Mouse (Mus musculus) embryonic facial prominence, embryonic 14.5 days (tissue): ENCODE measurements at regions not wholly inside any gene's neighbourhood (a gene's known extent, or its start where the extent isn't known, plus 50 kb on each side); places are given as distances from the start of the nearest gene placed in this dataset.

Source experiments
- ATAC-seq: fragments of 200-750 bp; cut with Nextera tagmentation; 2 replicates; pipeline ENCODE4 v1.8.0; 2017; ENCODE audit warnings: low read depth, moderate number of reproducible peaks, moderate TSS enrichment
- DNase-seq: peaks from one replicate; pipeline ENCODE4 v3.0.0-alpha.2; 2015; ENCODE audit warnings: low spot score
- H3K27ac ChIP-seq: fragments of 300-500 bp; sonication (generic); replicated peaks from 2 replicates; pipeline ENCODE4 v1.5.1; 2014; ENCODE audit warnings: low read depth, mild to moderate bottlenecking, low read length, moderate library complexity
- H3K27me3 ChIP-seq: fragments of 300-500 bp; sonication (generic); replicated peaks from 2 replicates; pipeline ENCODE4 v1.6.1; 2014; ENCODE audit warnings: low read length; ENCODE audit not compliant: control insufficient read depth, insufficient read depth
- H3K36me3 ChIP-seq: fragments of 300-500 bp; sonication (generic); 2 replicates; pipeline ENCODE4 v1.6.1; 2014; ENCODE audit warnings: low read length, mixed read lengths; ENCODE audit not compliant: control insufficient read depth, insufficient read depth
- H3K4me1 ChIP-seq: fragments of 300-500 bp; sonication (generic); 2 replicates; pipeline ENCODE4 v1.6.1; 2014; ENCODE audit warnings: antibody characterized with exemption, low read length; ENCODE audit not compliant: control insufficient read depth, insufficient read depth
- H3K4me2 ChIP-seq: fragments of 300-500 bp; sonication (generic); 2 replicates; pipeline ENCODE4 v1.6.1; 2014; ENCODE audit warnings: low read depth, mild to moderate bottlenecking, low read length, moderate library complexity, mixed read lengths
- H3K4me3 ChIP-seq: fragments of 300-500 bp; sonication (generic); 2 replicates; pipeline ENCODE4 v1.5.1; 2014; ENCODE audit warnings: low read depth, mild to moderate bottlenecking, low read length
- H3K9ac ChIP-seq: fragments of 300-500 bp; sonication (generic); 2 replicates; pipeline ENCODE4 v1.6.1; 2014; ENCODE audit warnings: low read depth, mild to moderate bottlenecking, low read length, moderate library complexity, mixed read lengths
- H3K9me3 ChIP-seq: fragments of 300-500 bp; sonication (generic); 2 replicates; pipeline ENCODE4 v1.6.1; 2016; ENCODE audit warnings: low read length; ENCODE audit not compliant: control insufficient read depth
- WGBS: fragments of 180-500 bp; shearing (Covaris S2); extraction: QIAGEN DNeasy Blood & Tissue Kit; methylation state at CpG from one replicate; pipeline ENCODE4 v1.1.7; 2014; 5-methylcytosine and 5-hydroxymethylcytosine counted together

GRCm38 (mm10) chr13:84057456-84057855 is 164.6 kb upstream of the Tmem161b start:
- no peaks in the 10 kb centered on the region for H3K27me3 ChIP-seq
- no peak overlapping the region for H3K4me2 ChIP-seq
- no peak overlapping the region for H3K4me3 ChIP-seq
- H3K27ac ChIP-seq: no peak overlapping the region
- DNase-seq: no peak
- no peaks in the 10 kb centered on the region for H3K9me3 ChIP-seq
- H3K4me1 ChIP-seq: no peaks in the 10 kb centered on the region
- H3K9ac ChIP-seq: no peak overlapping the region
- no peak for ATAC-seq
- no peaks in the 10 kb centered on the region for H3K36me3 ChIP-seq

GRCm38 (mm10) chr13:84058251-84058650 is 163.8 kb upstream of the Tmem161b start:
- DNase-seq: no peak
- ATAC-seq: no peak
- WGBS: 73% methylated on average over 3 of the region's 3 CpGs

GRCm38 (mm10) chr13:84059031-84059651 is 163.0 kb upstream of the Tmem161b start:
- Histone ChIP-seq H3K4me1 (no peaks in the 10 kb centered on the region), H3K27ac (no peak overlapping the region), H3K4me2 (peak overlapping the region; percentile 10), H3K4me3 (no peak overlapping the region), H3K9ac (no peak overlapping the region), H3K36me3 (no peaks in the 10 kb centered on the region), H3K9me3 (no peaks in the 10 kb centered on the region), H3K27me3 (no peaks in the 10 kb centered on the region)
- peak; percentile 49 for DNase-seq
- peak; percentile 66; the same call in 1 of the 2 replicates for ATAC-seq
- WGBS: 14% methylated on average over 10 of the region's 10 CpGs

More at GRCm38 (mm10) chr13:84058251-84058650, 163.8 kb upstream of the Tmem161b start:
- H3K36me3 ChIP-seq: no peaks in the 10 kb centered on the region
- H3K4me3 ChIP-seq: no peak overlapping the region
- H3K9me3 ChIP-seq: no peaks in the 10 kb centered on the region
- no peak overlapping the region for H3K27ac ChIP-seq
- H3K27me3 ChIP-seq: no peaks in the 10 kb centered on the region
- H3K4me1 ChIP-seq: no peaks in the 10 kb centered on the region
- no peak overlapping the region for H3K9ac ChIP-seq
- no peak overlapping the region for H3K4me2 ChIP-seq

- H3K27ac ChIP-seq: no peak overlapping the region
- peak overlapping the region; percentile 10; the same call in 1 of the 2 replicates for H3K4me2 ChIP-seq
- peak; percentile 78; the same call in 1 of the 2 replicates for ATAC-seq
- H3K4me1 ChIP-seq: no peaks in the 10 kb centered on the region
- H3K9ac ChIP-seq: no peak overlapping the region
- no peaks in the 10 kb centered on the region for H3K9me3 ChIP-seq
- H3K4me3 ChIP-seq: no peak overlapping the region
- peak; percentile 65 for DNase-seq
- no peaks in the 10 kb centered on the region for H3K36me3 ChIP-seq
- no peaks in the 10 kb centered on the region for H3K27me3 ChIP-seq
- WGBS: 18% methylated on average over 5 of the region's 5 CpGs
These were observed 162.2 kb upstream of the Tmem161b start for GRCm38 (mm10) chr13:84059661-84060452.

- Histone ChIP-seq H3K27me3 (no peaks in the 10 kb centered on the region), H3K36me3 (no peaks in the 10 kb centered on the region), H3K27ac (no peak overlapping the region), H3K4me2 (no peak overlapping the region), H3K4me3 (no peak overlapping the region), H3K9ac (no peak overlapping the region), H3K4me1 (no peaks in the 10 kb centered on the region), H3K9me3 (no peaks in the 10 kb centered on the region)
- DNase-seq: no peak
- ATAC-seq: no peak
- WGBS: 80% methylated on average over 3 of the region's 3 CpGs
These were observed 161.7 kb upstream of the Tmem161b start for GRCm38 (mm10) chr13:84060453-84060834.

- ATAC-seq: no peak
These were observed 161.2 kb upstream of the Tmem161b start for GRCm38 (mm10) chr13:84060906-84061305.

GRCm38 (mm10) chr13:84061820-84062480 is 160.1 kb upstream of the Tmem161b start:
- Histone ChIP-seq H3K27ac (no peak overlapping the region), H3K9me3 (no peaks in the 10 kb centered on the region), H3K9ac (no peak overlapping the region), H3K4me2 (no peak overlapping the region), H3K4me3 (no peak overlapping the region), H3K36me3 (no peaks in the 10 kb centered on the region), H3K27me3 (no peaks in the 10 kb centered on the region), H3K4me1 (no peaks in the 10 kb centered on the region)
- DNase-seq (no peak), ATAC-seq (no peak)
- WGBS: 55% methylated on average over 7 of the region's 7 CpGs

More at GRCm38 (mm10) chr13:84060906-84061305, 161.2 kb upstream of the Tmem161b start:
- no peak overlapping the region for H3K9ac ChIP-seq
- WGBS: 85% methylated on average over 3 of the region's 3 CpGs
- H3K9me3 ChIP-seq: no peaks in the 10 kb centered on the region
- no peaks in the 10 kb centered on the region for H3K4me1 ChIP-seq
- DNase-seq: no peak
- no peak overlapping the region for H3K4me3 ChIP-seq
- no peak overlapping the region for H3K4me2 ChIP-seq
- H3K27me3 ChIP-seq: no peaks in the 10 kb centered on the region
- H3K27ac ChIP-seq: no peak overlapping the region
- H3K36me3 ChIP-seq: no peaks in the 10 kb centered on the region

GRCm38 (mm10) chr13:84062616-84063015 is 159.5 kb upstream of the Tmem161b start:
- Histone ChIP-seq H3K9ac (no peak overlapping the region), H3K27me3 (no peaks in the 10 kb centered on the region), H3K4me3 (no peak overlapping the region), H3K4me2 (no peak overlapping the region), H3K4me1 (no peaks in the 10 kb centered on the region), H3K9me3 (no peaks in the 10 kb centered on the region), H3K27ac (no peak overlapping the region), H3K36me3 (no peaks in the 10 kb centered on the region)
- no peak for ATAC-seq
- DNase-seq: no peak
- 75% methylated on average over 2 of the region's 2 CpGs for WGBS
